Mouse (Mus musculus) forebrain, postnatal 0 days (tissue): Measurements from ENCODE around the gene Ccer2. TPM values are rescaled to one million over a fixed set of nuclear protein-coding genes. Genes with fewer than 3 reads are reported as not detected.
A peak's percentile ranks its signal among the peaks of the same experiment; 100 is the strongest.

Source experiments
- ATAC-seq: fragments of 200-750 bp; cut with Nextera tagmentation; 2 replicates; pipeline ENCODE4 v1.8.0; 2017; ENCODE audit warnings: mild to moderate bottlenecking, moderate library complexity
- DNase-seq: peaks from one replicate; pipeline ENCODE4 v3.0.0-alpha.2; 2015
- H3K27ac ChIP-seq: fragments of 300-500 bp; sonication (generic); 2 replicates; pipeline ENCODE4 v1.5.1; 2014; ENCODE audit warnings: low read depth, mild to moderate bottlenecking, antibody characterized with exemption, low read length, moderate library complexity, mixed read lengths
- H3K27me3 ChIP-seq: fragments of 300-500 bp; sonication (generic); 2 replicates; pipeline ENCODE4 v1.6.1; 2014; ENCODE audit warnings: mild to moderate bottlenecking, low read length, mixed read lengths; ENCODE audit not compliant: insufficient read depth
- H3K36me3 ChIP-seq: fragments of 300-500 bp; sonication (generic); 2 replicates; pipeline ENCODE4 v1.6.1; 2014; ENCODE audit warnings: mild to moderate bottlenecking, moderate library complexity; ENCODE audit not compliant: insufficient read depth
- H3K4me1 ChIP-seq: fragments of 300-500 bp; sonication (generic); 2 replicates; pipeline ENCODE4 v1.6.1; 2014; ENCODE audit warnings: antibody characterized with exemption; ENCODE audit not compliant: insufficient read depth
- H3K4me2 ChIP-seq: fragments of 300-500 bp; sonication (generic); 2 replicates; pipeline ENCODE4 v1.6.1; 2014; ENCODE audit warnings: low read depth, mild to moderate bottlenecking, moderate library complexity
- H3K4me3 ChIP-seq: fragments of 300-500 bp; sonication (generic); 2 replicates; pipeline ENCODE4 v1.5.1; 2014; ENCODE audit warnings: low read depth, low read length, mixed read lengths
- H3K9ac ChIP-seq: fragments of 300-500 bp; sonication (generic); 2 replicates; pipeline ENCODE4 v1.6.1; 2014; ENCODE audit warnings: mild to moderate bottlenecking
- H3K9me3 ChIP-seq: fragments of 300-500 bp; sonication (generic); 2 replicates; pipeline ENCODE4 v1.6.1; 2016; ENCODE audit warnings: low read length
- CTCF ChIP-seq: sonication (generic); IDR thresholded peaks from 2 replicates; pipeline ENCODE4 v1.5.1; 2016; ENCODE audit warnings: antibody characterized with exemption, control low read depth, low read depth
- WGBS: fragments of 180-500 bp; shearing (Covaris S2); extraction: QIAGEN DNeasy Blood & Tissue Kit; methylation state at CpG from one replicate; pipeline ENCODE4 v1.1.7; 2014; 5-methylcytosine and 5-hydroxymethylcytosine counted together
- polyA plus RNA-seq: library from polyadenylated mRNA; unstranded; fragments of >200 nt; fragmentation: Nextera tagmentation; extraction: Ambion mirVana; gene quantifications from 2 replicates; pipeline ENCODE4 v1.2.1, GENCODE M21; 2015
- total RNA-seq: library from RNA; depleted of rRNA; stranded (reverse); fragments of >200 nt; gene quantifications from 2 replicates; pipeline ENCODE4 v1.2.3, GENCODE M21; 2014; rRNA removed

The Ccer2 gene
- total and polyA plus RNA-seq, 2 experiments from 2014 or later: 0.98 TPM; not detected in 1

DNA sequence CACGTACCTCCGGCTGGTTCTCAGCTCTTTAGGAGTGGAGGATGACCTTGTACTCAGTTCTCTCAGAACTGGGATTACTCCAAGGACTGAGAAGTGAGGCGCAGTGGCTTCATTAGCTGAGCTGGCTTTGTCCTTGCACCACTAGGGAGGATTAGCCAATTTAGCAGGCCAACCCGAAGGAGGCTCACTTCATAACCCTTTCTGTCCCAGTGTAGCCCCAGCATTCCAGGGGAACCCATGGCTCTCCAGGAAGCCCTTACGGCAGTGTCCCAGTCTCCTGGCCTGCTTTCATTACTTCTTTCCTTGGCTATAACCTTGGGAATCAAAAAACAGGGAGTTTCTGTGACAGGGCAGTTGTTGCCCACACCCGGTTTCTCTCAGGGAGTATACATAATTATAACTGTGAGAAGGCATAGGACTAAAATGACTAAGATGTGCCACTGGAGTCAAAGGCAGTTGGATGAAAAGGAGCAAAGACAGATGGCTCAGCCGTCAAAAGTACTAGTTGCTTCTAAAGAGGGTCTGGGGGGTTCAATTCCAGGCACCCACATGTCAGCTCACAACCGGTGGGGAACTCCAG, 51.8 kb downstream of the Ccer2 start:
- WGBS: 18% methylated on average over 8 of the region's 8 CpGs
- TF ChIP-seq CTCF: no peak
- DNase-seq: no peak
- H3K4me1 ChIP-seq: peaks cover 14% of the 10 kb centered on the region
- no peaks in the 10 kb centered on the region for H3K9me3 ChIP-seq
- peak overlapping the region; percentile 99 for H3K27ac ChIP-seq
- ATAC-seq: no peak
- no peaks in the 10 kb centered on the region for H3K27me3 ChIP-seq
- peak overlapping the region; percentile 83 for H3K9ac ChIP-seq
- peak overlapping the region; percentile 90 for H3K4me3 ChIP-seq
- H3K4me2 ChIP-seq: peak overlapping the region; percentile 95
- H3K36me3 ChIP-seq: no peaks in the 10 kb centered on the region; the same call in 1 of the 2 replicates

DNA sequence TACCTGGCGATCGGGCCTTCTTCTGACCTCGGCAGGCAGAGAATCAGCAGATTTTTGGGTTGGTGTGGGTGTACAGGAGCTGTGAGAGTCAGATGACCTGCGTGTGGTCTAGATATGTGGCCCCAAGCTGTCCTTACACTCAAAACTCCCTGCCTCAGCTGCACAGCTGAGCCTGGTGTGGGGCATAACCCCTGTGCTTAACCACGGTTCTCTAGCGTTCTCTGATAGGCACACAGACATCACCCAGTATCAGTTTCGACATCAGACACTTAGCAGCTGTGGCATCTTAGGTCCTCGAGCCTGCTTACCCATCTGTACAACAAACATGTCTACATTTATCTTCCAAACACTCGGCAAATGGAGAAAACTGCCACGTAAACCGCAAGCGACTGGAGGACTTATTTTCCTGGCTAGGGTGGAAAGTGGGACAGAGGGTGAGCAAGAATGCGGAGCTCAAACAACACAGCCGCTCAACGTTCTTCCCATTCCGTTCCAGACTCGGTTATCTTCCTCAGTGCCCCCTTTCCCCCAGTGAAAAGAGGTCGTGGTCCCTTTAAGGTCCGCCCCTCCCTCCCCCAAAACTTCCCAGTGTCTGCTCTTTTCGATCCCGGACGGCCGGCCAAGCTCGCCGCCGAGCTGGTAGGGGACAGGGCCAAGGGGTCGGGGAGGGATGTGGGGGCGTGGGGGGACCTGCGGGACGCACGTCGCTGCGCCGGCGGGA, 52.4 kb downstream of the Ccer2 start, which contains the start of gene Hnrnpl:
Hnrnpl (plus strand) TSS at position 321 of the 721 bp plus-strand sequence.
- Histone ChIP-seq H3K9ac (peak within 1 kb of the TSS; percentile 83), H3K4me1 (peaks cover 16% of the 10 kb centered on the region), H3K4me3 (peak within 1 kb of the TSS; percentile 90), H3K27me3 (no peaks in the 10 kb centered on the region), H3K36me3 (peaks cover 3% of the 10 kb centered on the region), H3K4me2 (peak within 1 kb of the TSS; percentile 95), H3K9me3 (no peaks in the 10 kb centered on the region), H3K27ac (peak within 1 kb of the TSS; percentile 99)
- no peak for ATAC-seq
- 4% methylated on average over 35 of the region's 35 CpGs for WGBS
- no peak for TF ChIP-seq CTCF
- peak; percentile 72 for DNase-seq

Other genes starting within 250 kb of the Ccer2 start
- gene Ifnl2, start 245.7 kb upstream of the Ccer2 start, total RNA-seq: not detected in 2 replicates
- gene Ifnl2, start 245.7 kb upstream of the Ccer2 start, polyA plus RNA-seq: not detected in 2 replicates
- not detected in 2 replicates for gene Ifnl3, start 233.3 kb upstream of the Ccer2 start, total RNA-seq
- gene Ifnl3, start 233.3 kb upstream of the Ccer2 start, polyA plus RNA-seq: not detected in 2 replicates
- not detected in 2 replicates for gene Sycn, start 215.3 kb upstream of the Ccer2 start, total RNA-seq
- not detected in 2 replicates for gene Sycn, start 215.3 kb upstream of the Ccer2 start, polyA plus RNA-seq
- 0.10 and 0.15 TPM in 2 replicates for gene Nccrp1, start 208.9 kb upstream of the Ccer2 start, total RNA-seq
- gene Nccrp1, start 208.9 kb upstream of the Ccer2 start, polyA plus RNA-seq: 0.09 TPM in 1 of 2 replicates, not detected in the other
- 35.2 and 49.1 TPM in 2 replicates for gene Samd4b, start 158.0 kb upstream of the Ccer2 start, total RNA-seq
- gene Samd4b, start 158.0 kb upstream of the Ccer2 start, polyA plus RNA-seq: 21.4 and 23.3 TPM in 2 replicates
- gene Pak4, start 158.0 kb upstream of the Ccer2 start, total RNA-seq: 11.5 and 11.9 TPM in 2 replicates
- gene Pak4, start 158.0 kb upstream of the Ccer2 start, polyA plus RNA-seq: 7.4 and 11.5 TPM in 2 replicates
- 0.24 and 0.85 TPM in 2 replicates for gene Acp7, start 124.8 kb upstream of the Ccer2 start, total RNA-seq
- 0.12 and 0.50 TPM in 2 replicates for gene Acp7, start 124.8 kb upstream of the Ccer2 start, polyA plus RNA-seq
- 7.4 and 8.2 TPM in 2 replicates for gene Fbxo27, start 63.3 kb upstream of the Ccer2 start, total RNA-seq
- gene Fbxo27, start 63.3 kb upstream of the Ccer2 start, polyA plus RNA-seq: 9.0 and 10.0 TPM in 2 replicates
- gene Fbxo17, start 39.4 kb upstream of the Ccer2 start, total RNA-seq: 2.8 and 4.6 TPM in 2 replicates
- 4.2 and 4.5 TPM in 2 replicates for gene Fbxo17, start 39.4 kb upstream of the Ccer2 start, polyA plus RNA-seq
- gene Mrps12, start 14.4 kb upstream of the Ccer2 start, total RNA-seq: 48.6 and 78.0 TPM in 2 replicates
- 101 and 119 TPM in 2 replicates for gene Mrps12, start 14.4 kb upstream of the Ccer2 start, polyA plus RNA-seq
- 12.6 and 15.1 TPM in 2 replicates for gene Sars2, start 14.2 kb upstream of the Ccer2 start, total RNA-seq
- gene Sars2, start 14.2 kb upstream of the Ccer2 start, polyA plus RNA-seq: 14.3 and 16.1 TPM in 2 replicates
- 49.6 and 58.1 TPM in 2 replicates for gene Sirt2, start 10.6 kb downstream of the Ccer2 start, total RNA-seq
- 105 and 106 TPM in 2 replicates for gene Sirt2, start 10.6 kb downstream of the Ccer2 start, polyA plus RNA-seq
- 18.0 and 19.2 TPM in 2 replicates for gene Nfkbib, start 11.3 kb downstream of the Ccer2 start, total RNA-seq
- 59.8 and 75.4 TPM in 2 replicates for gene Nfkbib, start 11.3 kb downstream of the Ccer2 start, polyA plus RNA-seq
- gene Rinl, start 32.8 kb downstream of the Ccer2 start, total RNA-seq: 2.1 and 2.2 TPM in 2 replicates
- gene Rinl, start 32.8 kb downstream of the Ccer2 start, polyA plus RNA-seq: 1.6 TPM in 2 replicates
- 261 and 264 TPM in 2 replicates for gene Hnrnpl, start 52.4 kb downstream of the Ccer2 start, total RNA-seq
- gene Hnrnpl, start 52.4 kb downstream of the Ccer2 start, polyA plus RNA-seq: 172 TPM in 2 replicates
- 79.6 and 88.3 TPM in 2 replicates for gene Ech1, start 69.0 kb downstream of the Ccer2 start, total RNA-seq
- 101 and 110 TPM in 2 replicates for gene Ech1, start 69.0 kb downstream of the Ccer2 start, polyA plus RNA-seq
- 2.4 and 5.2 TPM in 2 replicates for gene Lgals4, start 77.7 kb downstream of the Ccer2 start, total RNA-seq
- gene Lgals4, start 77.7 kb downstream of the Ccer2 start, polyA plus RNA-seq: 3.3 and 3.5 TPM in 2 replicates
- gene Lgals7, start 107.7 kb downstream of the Ccer2 start, total RNA-seq: 2.8 and 10.4 TPM in 2 replicates
- 3.5 and 3.8 TPM in 2 replicates for gene Lgals7, start 107.7 kb downstream of the Ccer2 start, polyA plus RNA-seq
- not detected in 2 replicates for gene Capn12, start 125.2 kb downstream of the Ccer2 start, total RNA-seq
- gene Capn12, start 125.2 kb downstream of the Ccer2 start, polyA plus RNA-seq: 0.09 and 0.27 TPM in 2 replicates
- gene Actn4, start 206.2 kb downstream of the Ccer2 start, total RNA-seq: 45.1 and 71.2 TPM in 2 replicates
- 96.0 and 103 TPM in 2 replicates for gene Actn4, start 206.2 kb downstream of the Ccer2 start, polyA plus RNA-seq
- 360 and 399 TPM in 2 replicates for gene Eif3k, start 225.7 kb downstream of the Ccer2 start, total RNA-seq
- 318 and 368 TPM in 2 replicates for gene Eif3k, start 225.7 kb downstream of the Ccer2 start, polyA plus RNA-seq
- gene Map4k1, start 225.9 kb downstream of the Ccer2 start, total RNA-seq: 3.6 and 8.9 TPM in 2 replicates
- 18.8 and 18.9 TPM in 2 replicates for gene Map4k1, start 225.9 kb downstream of the Ccer2 start, polyA plus RNA-seq